ENCODE assay signal across 8 mouse cellular contexts in genomic region chr7:132803962-132804361, GRCm38 (mm10). TPM values are rescaled to one million over a fixed set of nuclear protein-coding genes. Genes with fewer than 3 reads are reported as not detected.
DNase-seq lines count a peak whose midpoint lies in the region; ATAC-seq and TF ChIP-seq lines count a peak whose summit lies in the region.

No protein-coding gene starts in this region.

- no peak for TF ChIP-seq CTCF in cerebellum, adult 2 months (IDR thresholded peaks at IDR 0.05; ENCODE audit: borderline replicate concordance, insufficient read depth, low read depth, low read length)

- TF ChIP-seq POLR2A in cerebellum, adult 2 months (IDR thresholded peaks at IDR 0.05; ENCODE audit: borderline replicate concordance, insufficient read depth, low read length): no peak

- H3K9me3 ChIP-seq in liver, embryonic 13.5 days (replicated peaks): no peaks in the 10 kb centered on the region

- peak in 1 of 2 experiments; percentile 29 for DNase-seq in cerebellum, adult 2 months
- peak; percentile 50 for DNase-seq in 3T3-L1 (ENCODE audit: low read depth, low spot score)
- peak; percentile 61 for DNase-seq in cerebellum, adult 9-11 months
- DNase-seq in liver, embryonic 13.5 days: no peak
- DNase-seq in embryo, embryonic 10.5 days (ENCODE audit: low spot score): no peak
- no peak for DNase-seq in layer of hippocampus, adult 9-10 months (ENCODE audit: low spot score)
- no peak for DNase-seq in gastrocnemius, postnatal 10 days

- H3K27ac ChIP-seq in cerebellum, adult 2 months (ENCODE audit: insufficient read depth, low read length): peak overlapping the region; percentile 89
- peak overlapping the region; percentile 69 for H3K27ac ChIP-seq in liver, embryonic 13.5 days

- H3K4me1 ChIP-seq in cerebellum, adult 2 months (ENCODE audit: control insufficient read depth, insufficient read depth, low read length): peaks cover 85% of the 10 kb centered on the region
- peaks cover 98% of the 10 kb centered on the region for H3K4me1 ChIP-seq in liver, embryonic 13.5 days (replicated peaks)

- WGBS in cerebellum, adult 2 months: 39% methylated on average over 3 of the region's 3 CpGs
- 43% methylated on average over 3 of the region's 3 CpGs for WGBS in liver, embryonic 13.5 days (ENCODE audit: insufficient replicate concordance)

- no peaks in the 10 kb centered on the region for H3K27me3 ChIP-seq in cerebellum, adult 2 months (ENCODE audit: control insufficient read depth, insufficient read depth, low read length)
- no peaks in the 10 kb centered on the region for H3K27me3 ChIP-seq in liver, embryonic 13.5 days

- H3K4me3 ChIP-seq in cerebellum, adult 2 months (replicated peaks; ENCODE audit: insufficient read depth, low read depth, low read length): no peak overlapping the region
- no peak overlapping the region for H3K4me3 ChIP-seq in liver, embryonic 13.5 days (replicated peaks)

- no peaks in the 10 kb centered on the region for H3K36me3 ChIP-seq in liver, embryonic 13.5 days

- peak overlapping the region; percentile 49 for H3K9ac ChIP-seq in liver, embryonic 13.5 days

- no peak for ATAC-seq in cerebellum, adult (ENCODE audit: insufficient number of reproducible peaks, low FRiP score, low TSS enrichment)
- peak; percentile 46 for ATAC-seq in liver, embryonic 13.5 days (ENCODE audit: low read depth)

- H3K4me2 ChIP-seq in liver, embryonic 13.5 days: peak overlapping the region; percentile 46; the same call in 1 of the 2 replicates

RNA-seq across cellular contexts. Expression of gene Fam53b, which starts 9.7 kb away (rescaled TPM):
- 37.3 and 37.8 TPM in 2 replicates for polyA plus RNA-seq in cerebellum, adult 2 months (2012; rRNA removed)
- 19.1 and 21.4 TPM in 2 replicates for polyA plus RNA-seq in liver, embryonic 13.5 days (2015; fragmentation: Nextera tagmentation; extraction: Ambion mirVana)
- total RNA-seq in gastrocnemius, postnatal 10 days (2021): 10 to 100 TPM; 34.5 to 43.6 TPM

RNA-seq across cellular contexts. Expression of gene Eef1akmt2, which starts 48.5 kb away (rescaled TPM):
- 44.7 and 46.3 TPM in 2 replicates for polyA plus RNA-seq in cerebellum, adult 2 months (2012; rRNA removed)
- polyA plus RNA-seq in liver, embryonic 13.5 days (2015; fragmentation: Nextera tagmentation; extraction: Ambion mirVana): 24.1 and 30.1 TPM in 2 replicates
- 10 to 100 TPM in 1 of 2 experiments, 1 to 10 TPM in 1; 9.7 to 12.1 TPM for total RNA-seq in gastrocnemius, postnatal 10 days (2021)

RNA-seq across cellular contexts. Expression of gene Abraxas2, which starts 55.1 kb away (rescaled TPM):
- 28.8 and 28.9 TPM in 2 replicates for polyA plus RNA-seq in cerebellum, adult 2 months (2012; rRNA removed)
- 17.0 and 18.4 TPM in 2 replicates for polyA plus RNA-seq in liver, embryonic 13.5 days (2015; fragmentation: Nextera tagmentation; extraction: Ambion mirVana)
- 10 to 100 TPM; 22.7 to 25.4 TPM for total RNA-seq in gastrocnemius, postnatal 10 days (2021)

Comparison
In these comparisons a context has a peak if more than half of its experiments do, and no peak if none do; other contexts are left out.
1. DNase-seq: peak in 3T3-L1 (single experiment) and cerebellum, adult 9-11 months (single experiment); none in liver, embryonic 13.5 days (single experiment), embryo, embryonic 10.5 days (single experiment), layer of hippocampus, adult 9-10 months (single experiment) and gastrocnemius, postnatal 10 days (single experiment).